Mouse (Mus musculus) MEL (cell line): ENCODE results near the gene Cnpy2. TPM values are rescaled to one million over a fixed set of nuclear protein-coding genes. Genes with fewer than 3 reads are reported as not detected.

Source experiments
- DNase-seq: peaks from one replicate; pipeline ENCODE4 v3.0.0; 2011; ENCODE audit warnings: low read depth, low spot score
- H3K27ac ChIP-seq: 2 replicates; pipeline ENCODE4 v1.5.1; 2012; ENCODE audit warnings: low read depth, mild to moderate bottlenecking, control low read depth, low read length, moderate library complexity; ENCODE audit not compliant: control insufficient read depth
- H3K27me3 ChIP-seq, 2 experiments: fragments of 150-350 bp in 1 of 2; sonication (generic) in 1 of 2; 2 replicates each; pipeline ENCODE4 v1.6.1; 2012; ENCODE audit warnings: low read length in 2 of 2, mild to moderate bottlenecking in 2 of 2, improper control_type of control experiment in 1 of 2, moderate library complexity in 1 of 2; ENCODE audit not compliant: insufficient read depth in 2 of 2, control insufficient read depth in 1 of 2
- H3K36me3 ChIP-seq, 2 experiments: 2 replicates each; pipeline ENCODE4 v1.6.1; 2012 to 2014; ENCODE audit warnings: low read length in 2 of 2, improper control_type of control experiment in 1 of 2, inconsistent platforms in 1 of 2, mild to moderate bottlenecking in 1 of 2; ENCODE audit not compliant: insufficient read depth in 2 of 2, control insufficient read depth in 1 of 2
- H3K4me1 ChIP-seq, 2 experiments: fragments of 150-350 bp in 1 of 2; sonication (generic) in 1 of 2; 2 replicates each; pipeline ENCODE4 v1.6.1; 2012; ENCODE audit warnings: low read length in 2 of 2, improper control_type of control experiment in 1 of 2, mild to moderate bottlenecking in 1 of 2; ENCODE audit not compliant: insufficient read depth in 2 of 2, control insufficient read depth in 1 of 2
- H3K4me3 ChIP-seq, 2 experiments: fragments of 150-350 bp in 1 of 2; sonication (generic) in 1 of 2; 2 replicates each; pipeline ENCODE4 v1.5.1; 2012; ENCODE audit warnings: low read depth in 2 of 2, low read length in 2 of 2, mild to moderate bottlenecking in 2 of 2, moderate library complexity in 2 of 2, control low read depth in 1 of 2, improper control_type of control experiment in 1 of 2; ENCODE audit not compliant: control insufficient read depth in 1 of 2, insufficient read depth in 1 of 2
- H3K79me2 ChIP-seq: 2 replicates; pipeline ENCODE4 v1.6.1; 2012; ENCODE audit warnings: mild to moderate bottlenecking, low read length, moderate library complexity; ENCODE audit not compliant: control insufficient read depth, poor library complexity, insufficient read depth
- H3K9ac ChIP-seq: 2 replicates; pipeline ENCODE4 v1.6.1; 2012; ENCODE audit warnings: low read depth, mild to moderate bottlenecking, control low read depth, low read length, moderate library complexity; ENCODE audit not compliant: control insufficient read depth, poor library complexity, severe bottlenecking
- H3K9me3 ChIP-seq: fragments of 150-350 bp; sonication (generic); replicated peaks from 2 replicates; pipeline ENCODE4 v1.6.1; 2012; ENCODE audit warnings: mild to moderate bottlenecking, low read length, improper control_type of control experiment, moderate library complexity; ENCODE audit not compliant: insufficient read depth
- BHLHE40 ChIP-seq: IDR thresholded peaks from 2 replicates; pipeline ENCODE4 v1.6.1; 2012; ENCODE audit warnings: low read depth, mild to moderate bottlenecking, inconsistent platforms, low read length, improper control_type of control experiment, borderline replicate concordance
- CHD1 ChIP-seq: IDR thresholded peaks from 2 replicates; pipeline ENCODE4 v1.6.1; 2012; ENCODE audit warnings: low read depth, mild to moderate bottlenecking, inconsistent platforms, low read length, improper control_type of control experiment
- ELF1 ChIP-seq: IDR thresholded peaks from 2 replicates; pipeline ENCODE4 v1.6.1; 2014; ENCODE audit warnings: low read depth, mild to moderate bottlenecking, inconsistent platforms, low read length, improper control_type of control experiment, moderate library complexity
- ETS1 ChIP-seq: IDR thresholded peaks from 2 replicates; pipeline ENCODE4 v1.6.1; 2012; ENCODE audit warnings: low read depth, mild to moderate bottlenecking, inconsistent platforms, low read length, improper control_type of control experiment, moderate library complexity
- GATA1 ChIP-seq: IDR thresholded peaks from 2 replicates; pipeline ENCODE4 v1.6.1; 2011; ENCODE audit warnings: low read depth, low read length, improper control_type of control experiment
- HCFC1 ChIP-seq: IDR thresholded peaks from 2 replicates; pipeline ENCODE4 v1.6.1; 2012; ENCODE audit warnings: low read depth, mild to moderate bottlenecking, inconsistent platforms, low read length, improper control_type of control experiment, moderate library complexity
- JUND ChIP-seq: IDR thresholded peaks from 2 replicates; pipeline ENCODE4 v1.6.1; 2011; ENCODE audit warnings: low read depth, mild to moderate bottlenecking, improper control_type of control experiment, low read length
- KAT2A ChIP-seq: conservative IDR thresholded peaks from 2 replicates; pipeline ENCODE4 v1.6.1; 2012; ENCODE audit warnings: low read depth, low read length, improper control_type of control experiment, inconsistent platforms
- MAX ChIP-seq: IDR thresholded peaks from 2 replicates; pipeline ENCODE4 v1.6.1; 2011; ENCODE audit warnings: low read length, improper control_type of control experiment
- MAZ ChIP-seq: IDR thresholded peaks from 2 replicates; pipeline ENCODE4 v1.6.1; 2012; ENCODE audit warnings: low read depth, mild to moderate bottlenecking, inconsistent platforms, low read length, improper control_type of control experiment
- MEF2A ChIP-seq: IDR thresholded peaks from 2 replicates; pipeline ENCODE4 v1.6.1; 2014; ENCODE audit warnings: low read depth, mild to moderate bottlenecking, inconsistent platforms, low read length, improper control_type of control experiment; ENCODE audit not compliant: poor library complexity, insufficient replicate concordance, severe bottlenecking; ENCODE audit errors: extremely low read depth
- MXI1 ChIP-seq: IDR thresholded peaks from 2 replicates; pipeline ENCODE4 v1.6.1; 2011; ENCODE audit warnings: mild to moderate bottlenecking, low read depth, low read length, improper control_type of control experiment
- MYC ChIP-seq: IDR thresholded peaks from 2 replicates; pipeline ENCODE4 v1.6.1; 2011; ENCODE audit warnings: low read depth, mild to moderate bottlenecking, low read length, improper control_type of control experiment, moderate library complexity
- NELFE ChIP-seq: IDR thresholded peaks from 2 replicates; pipeline ENCODE4 v1.6.1; 2011; ENCODE audit warnings: low read depth, low read length, improper control_type of control experiment
- NRF1 ChIP-seq: IDR thresholded peaks from 2 replicates; pipeline ENCODE4 v1.6.1; 2014; ENCODE audit warnings: low read depth, mild to moderate bottlenecking, inconsistent platforms, low read length, improper control_type of control experiment, moderate library complexity; ENCODE audit not compliant: poor library complexity, insufficient read depth, severe bottlenecking
- POLR2A ChIP-seq, 2 experiments: IDR thresholded peaks; 2 replicates each; pipeline ENCODE4 v1.6.1; 2011 to 2012; ENCODE audit warnings: low read length in 2 of 2, mild to moderate bottlenecking in 2 of 2, control low read depth in 1 of 2, improper control_type of control experiment in 1 of 2, low read depth in 1 of 2, moderate library complexity in 1 of 2; ENCODE audit not compliant: control insufficient read depth in 1 of 2, insufficient read depth in 1 of 2, poor library complexity in 1 of 2
- POLR2AphosphoS2 ChIP-seq: IDR thresholded peaks from 2 replicates; pipeline ENCODE4 v1.6.1; 2011; ENCODE audit warnings: low read length, improper control_type of control experiment
- SIN3A ChIP-seq: IDR thresholded peaks from 2 replicates; pipeline ENCODE4 v1.6.1; 2012; ENCODE audit warnings: low read length, improper control_type of control experiment, inconsistent platforms
- SMC3 ChIP-seq: IDR thresholded peaks from 2 replicates; pipeline ENCODE4 v1.6.1; 2011; ENCODE audit warnings: low read depth, low read length, improper control_type of control experiment
- TAL1 ChIP-seq: IDR thresholded peaks from 2 replicates; pipeline ENCODE4 v1.6.1; 2012; ENCODE audit warnings: mild to moderate bottlenecking, inconsistent platforms, low read length, moderate library complexity, mixed read lengths
- TBP ChIP-seq: IDR thresholded peaks from 2 replicates; pipeline ENCODE4 v1.8.0; 2011; ENCODE audit warnings: low read depth, low read length, improper control_type of control experiment
- TCF12 ChIP-seq: IDR thresholded peaks from 2 replicates; pipeline ENCODE4 v1.6.1; 2014; ENCODE audit warnings: low read depth, mild to moderate bottlenecking, inconsistent platforms, low read length, improper control_type of control experiment, moderate library complexity
- UBTF ChIP-seq: IDR thresholded peaks from 2 replicates; pipeline ENCODE4 v1.6.1; 2012; ENCODE audit warnings: low read depth, mild to moderate bottlenecking, inconsistent platforms, low read length, improper control_type of control experiment, moderate library complexity, borderline replicate concordance; ENCODE audit not compliant: insufficient read depth
- USF1 ChIP-seq: IDR thresholded peaks from 2 replicates; pipeline ENCODE4 v1.6.1; 2014; ENCODE audit warnings: low read depth, mild to moderate bottlenecking, inconsistent platforms, low read length, improper control_type of control experiment, moderate library complexity
- ZC3H11A ChIP-seq: IDR thresholded peaks from 2 replicates; pipeline ENCODE4 v1.6.1; 2012; ENCODE audit warnings: low read depth, mild to moderate bottlenecking, inconsistent platforms, low read length, improper control_type of control experiment
- ZMIZ1 ChIP-seq: IDR thresholded peaks from 2 replicates; pipeline ENCODE4 v1.6.1; 2012; ENCODE audit warnings: low read depth, mild to moderate bottlenecking, inconsistent platforms, low read length, improper control_type of control experiment, moderate library complexity
- polyA plus RNA-seq, 2 experiments: library from polyadenylated mRNA; stranded (reverse) in 1 of 2; unstranded in 1 of 2; fragments of >175 nt in 1 of 2; fragments of >200 nt in 1 of 2; gene quantifications; 2 replicates each; pipeline versions ENCODE4 v1.2.1 to v1.2.4; 2012; ENCODE audit warnings: low replicate concordance in 2 of 2, low read depth in 1 of 2; ENCODE audit not compliant: insufficient read length in 2 of 2, insufficient read depth in 1 of 2, missing spikeins in 1 of 2
- total RNA-seq: library from RNA; depleted of rRNA; stranded (reverse); fragments of 300-350 nt; gene quantifications from 2 replicates; pipeline ENCODE4 v1.2.3, GENCODE M21; 2012

Cnpy2 gene
- total and polyA plus RNA-seq, 3 experiments, result 98.1 to 107 TPM; not detected in 1

- Histone ChIP-seq H3K79me2 (peaks cover 2% of the 10 kb centered on the region; the same call in 1 of the 2 replicates), H3K36me3 (peaks cover 6 to 9% of the 10 kb centered on the region in 2 experiments), H3K9ac (peak overlapping the region; percentile 75), H3K27ac (peak overlapping the region; percentile 47), H3K27me3 (no peaks in the 10 kb centered on the region), H3K9me3 (no peaks in the 10 kb centered on the region), H3K4me3 (peak overlapping the region; percentile 63 to 94), H3K4me1 (peaks cover 11 to 14% of the 10 kb centered on the region in 2 experiments)
- no peak for DNase-seq
- TF ChIP-seq MEF2A (no peak), TCF12 (no peak), CHD1 (no peak), SMC3 (0 out of 2 replicates have a peak, but pooled peaks have one; percentile 6), MYC (no peak), TBP (no peak), ZC3H11A (no peak)
Observed at GRCm38 (mm10) chr10:128367899-128368401, 45.7 kb downstream of the Cnpy2 start.

- Histone ChIP-seq H3K4me1 (peaks cover 11 to 18% of the 10 kb centered on the region in 2 experiments), H3K9ac (peak within 1 kb of the TSS; percentile 87), H3K36me3 (peaks cover 1 to 13% of the 10 kb centered on the region in 2 experiments), H3K27ac (peak within 1 kb of the TSS; percentile 83), H3K79me2 (peaks cover 2% of the 10 kb centered on the region; the same call in 1 of the 2 replicates), H3K27me3 (no peaks in the 10 kb centered on the region), H3K4me3 (peak within 1 kb of the TSS; percentile 63 to 94)
- DNase-seq, result peak; percentile 92
- TF ChIP-seq UBTF (0 out of 2 replicates have a peak, but pooled peaks have one; percentile 43), JUND (no peak), BHLHE40 (no peak), ZMIZ1 (peak; percentile 89; the same call in 1 of the 2 replicates), USF1 (peak; percentile 80; the same call in 1 of the 2 replicates), MAX (no peak; the same call in 1 of the 2 replicates), CHD1 (no peak), HCFC1 (peak; percentile 89), POLR2AphosphoS2 (peak; percentile 97), MYC (0 out of 2 replicates have a peak, but pooled peaks have one; percentile 23), MAZ (peak; percentile 72; the same call in 1 of the 2 replicates), NELFE (peak; percentile 91), SIN3A (peak; percentile 81; the same call in 1 of the 2 replicates), POLR2A (IDR thresholded peaks at IDR 0.05; ENCODE audit: control insufficient read depth in 1 of 2, insufficient read depth in 1 of 2, low read depth in 1 of 2, low read length in 2 of 2, poor library complexity in 1 of 2) (peak; percentile 82 to 87; a peak in 3 of 4 replicates), ETS1 (no peak), ELF1 (0 out of 2 replicates have a peak, but pooled peaks have one; percentile 44), TAL1 (no peak), NRF1 (0 out of 2 replicates have a peak, but pooled peaks have one; percentile 25), GATA1 (no peak), KAT2A (peak; percentile 46; the same call in 1 of the 2 replicates), MXI1 (peak; percentile 68; the same call in 1 of the 2 replicates)
- TF ChIP-seq, all 39 proteins: peak for 14
- no peaks in the 10 kb centered on the region for H3K9me3 ChIP-seq
Observed at GRCm38 (mm10) chr10:128368402-128369217, 46.4 kb downstream of the Cnpy2 start, which contains the start of gene Coq10a. Gene Coq10a, minus strand, starts transcription at chr10:128368997.
